10 mouse cellular contexts compared by ENCODE assay signal in genomic region chr2:30547455-30548217, GRCm38 (mm10). TPM values are rescaled to one million over a fixed set of nuclear protein-coding genes. Genes with fewer than 3 reads are reported as not detected.
A peak's percentile ranks its signal among the peaks of the same experiment; 100 is the strongest.
DNase-seq lines count a peak whose midpoint lies in the region; ATAC-seq and TF ChIP-seq lines count a peak whose summit lies in the region.
"Had no signal": no experiment of that assay in that cellular context is flagged by ENCODE, and none has a peak within 500 bp of the region (broad histone marks: within the 10 kb centered on the region; RNA-seq: fewer than 3 reads in every experiment).

No protein-coding gene starts in this region.

- H3K36me3 ChIP-seq in embryonic facial prominence, embryonic 15.5 days = no peaks in the 10 kb centered on the region
- no peaks in the 10 kb centered on the region for H3K36me3 ChIP-seq in intestine, embryonic 16.5 days (ENCODE audit: control insufficient read depth, insufficient read depth, low read length)
- no peaks in the 10 kb centered on the region for H3K36me3 ChIP-seq in liver, postnatal 0 days (replicated peaks; ENCODE audit: insufficient read depth, low read length)
- H3K36me3 ChIP-seq in forebrain, embryonic 16.5 days (ENCODE audit: control insufficient read depth, insufficient read depth) = no peaks in the 10 kb centered on the region
- H3K36me3 ChIP-seq: hindbrain, embryonic 15.5 days had no signal

- peak overlapping the region; percentile 63 for H3K27ac ChIP-seq in embryonic facial prominence, embryonic 15.5 days (replicated peaks)
- H3K27ac ChIP-seq in intestine, embryonic 16.5 days (ENCODE audit: low read length) = peak overlapping the region; percentile 82
- H3K27ac ChIP-seq in liver, postnatal 0 days (ENCODE audit: low read depth) = no peak overlapping the region
- H3K27ac ChIP-seq in forebrain, embryonic 16.5 days (ENCODE audit: low read length) = no peak overlapping the region

- H3K4me3 ChIP-seq in embryonic facial prominence, embryonic 15.5 days (replicated peaks) = no peak overlapping the region
- no peak overlapping the region for H3K4me3 ChIP-seq in intestine, embryonic 16.5 days (ENCODE audit: low read length)
- H3K4me3 ChIP-seq in liver, postnatal 0 days (ENCODE audit: low read depth, low read length) = no peak overlapping the region
- H3K4me3 ChIP-seq in forebrain, embryonic 16.5 days (replicated peaks; ENCODE audit: low read length) = no peak overlapping the region
- H3K4me3 ChIP-seq: hindbrain, embryonic 15.5 days had no signal

- WGBS in embryonic facial prominence, embryonic 15.5 days = 60% methylated on average over 17 of the region's 19 CpGs
- WGBS in intestine, embryonic 16.5 days = 67% methylated on average over 19 of the region's 19 CpGs
- WGBS in liver, postnatal 0 days (ENCODE audit: insufficient replicate concordance) = 44% methylated on average over 19 of the region's 19 CpGs
- WGBS in forebrain, embryonic 16.5 days = 85% methylated on average over 19 of the region's 19 CpGs

- H3K27me3 ChIP-seq in embryonic facial prominence, embryonic 15.5 days = no peaks in the 10 kb centered on the region
- H3K27me3 ChIP-seq in intestine, embryonic 16.5 days (replicated peaks; ENCODE audit: control insufficient read depth, insufficient read depth, low read length) = no peaks in the 10 kb centered on the region
- H3K27me3 ChIP-seq in liver, postnatal 0 days (ENCODE audit: insufficient read depth, low read length) = no peaks in the 10 kb centered on the region
- H3K27me3 ChIP-seq in forebrain, embryonic 16.5 days (replicated peaks; ENCODE audit: control insufficient read depth, insufficient read depth, low read length) = no peaks in the 10 kb centered on the region
- H3K27me3 ChIP-seq: hindbrain, embryonic 15.5 days had no signal

- no peaks in the 10 kb centered on the region for H3K9me3 ChIP-seq in embryonic facial prominence, embryonic 15.5 days (replicated peaks)
- no peaks in the 10 kb centered on the region for H3K9me3 ChIP-seq in intestine, embryonic 16.5 days (ENCODE audit: control insufficient read depth, low read length)
- H3K9me3 ChIP-seq in liver, postnatal 0 days (ENCODE audit: low read length) = no peaks in the 10 kb centered on the region
- H3K9me3 ChIP-seq in forebrain, embryonic 16.5 days (ENCODE audit: control insufficient read depth, low read length) = no peaks in the 10 kb centered on the region
- H3K9me3 ChIP-seq: hindbrain, embryonic 15.5 days had no signal

- DNase-seq in gastrocnemius, postnatal 14 days = peak; percentile 49
- DNase-seq in gastrocnemius, postnatal 10 days = no peak
- peak; percentile 31 for DNase-seq in liver, postnatal 0 days
- peak; percentile 66 for DNase-seq in thymus, postnatal 0 days (ENCODE audit: low spot score)
- DNase-seq in retina, postnatal 1 day = no peak

- no peak for TF ChIP-seq EP300 in liver, postnatal 0 days (IDR thresholded peaks at IDR 0.05; ENCODE audit: low read depth)

- ATAC-seq in embryonic facial prominence, embryonic 15.5 days (ENCODE audit: insufficient number of reproducible peaks, low FRiP score, low TSS enrichment, low read depth) = no peak
- peak; percentile 72 for ATAC-seq in intestine, embryonic 16.5 days
- peak; percentile 32; the same call in 1 of the 2 replicates for ATAC-seq in liver, postnatal 0 days
- ATAC-seq in forebrain, embryonic 16.5 days = no peak

- no peak overlapping the region for H3K4me2 ChIP-seq in embryonic facial prominence, embryonic 15.5 days (replicated peaks)
- H3K4me2 ChIP-seq in intestine, embryonic 16.5 days (ENCODE audit: low read depth, low read length) = peak overlapping the region; percentile 14; the same call in 1 of the 2 replicates
- peak overlapping the region; percentile 22; the same call in 1 of the 2 replicates for H3K4me2 ChIP-seq in liver, postnatal 0 days (ENCODE audit: low read depth, low read length)
- H3K4me2 ChIP-seq in forebrain, embryonic 16.5 days (ENCODE audit: low read length) = no peak overlapping the region
- H3K4me2 ChIP-seq: hindbrain, embryonic 15.5 days had no signal

- no peak for TF ChIP-seq CTCF in liver, postnatal 0 days (IDR thresholded peaks at IDR 0.05; ENCODE audit: low read depth)

- no peak overlapping the region for H3K9ac ChIP-seq in embryonic facial prominence, embryonic 15.5 days
- peak overlapping the region; percentile 10; the same call in 1 of the 2 replicates for H3K9ac ChIP-seq in intestine, embryonic 16.5 days (ENCODE audit: low read depth, low read length)
- no peak overlapping the region for H3K9ac ChIP-seq in liver, postnatal 0 days (replicated peaks)
- no peak overlapping the region for H3K9ac ChIP-seq in forebrain, embryonic 16.5 days (replicated peaks; ENCODE audit: low read depth, low read length)
- H3K9ac ChIP-seq: hindbrain, embryonic 15.5 days had no signal

- peaks cover 25% of the 10 kb centered on the region for H3K4me1 ChIP-seq in embryonic facial prominence, embryonic 15.5 days
- H3K4me1 ChIP-seq in intestine, embryonic 16.5 days (ENCODE audit: control insufficient read depth, insufficient read depth, low read length) = peaks cover 34% of the 10 kb centered on the region
- H3K4me1 ChIP-seq in liver, postnatal 0 days (ENCODE audit: insufficient read depth) = peaks cover 14% of the 10 kb centered on the region; the same call in 1 of the 2 replicates
- H3K4me1 ChIP-seq in forebrain, embryonic 16.5 days (replicated peaks; ENCODE audit: control insufficient read depth, insufficient read depth, low read length) = peaks cover 28% of the 10 kb centered on the region

- intact Hi-C loops in gastrocnemius, postnatal 14 days (cut with DNase I; ENCODE audit: low total_unique reads) = no loop called here

RNA-seq across cellular contexts. Expression of gene Cstad, which starts 47.2 kb away (rescaled TPM):
- 1 to 10 TPM; 5.0 to 5.9 TPM for total RNA-seq in gastrocnemius, postnatal 14 days (2021)
- 1 to 10 TPM; 5.3 to 5.9 TPM for total RNA-seq in gastrocnemius, postnatal 10 days (2021)
- 1.8 and 3.2 TPM in 2 replicates for polyA plus RNA-seq in embryonic facial prominence, embryonic 15.5 days (2015; fragmentation: Nextera tagmentation; extraction: Ambion mirVana)
- polyA plus RNA-seq in intestine, embryonic 16.5 days (2015; fragmentation: Nextera tagmentation; extraction: Ambion mirVana) = 0.58 and 0.99 TPM in 2 replicates
- 0.22 TPM in 2 replicates for polyA plus RNA-seq in liver, postnatal 0 days (2015; fragmentation: Nextera tagmentation; extraction: Ambion mirVana)
- 1.2 and 1.3 TPM in 2 replicates for polyA plus RNA-seq in thymus, postnatal 0 days (2015; fragmentation: Nextera tagmentation; extraction: Ambion mirVana)
- polyA plus RNA-seq in forebrain, embryonic 16.5 days (2015; fragmentation: Nextera tagmentation; extraction: Ambion mirVana) = 0.89 and 0.93 TPM in 2 replicates
- total RNA-seq: MEL had no signal

Comparison
In these comparisons a context has a peak if more than half of its experiments do, and no peak if none do; other contexts are left out.
1. DNase-seq: peak in gastrocnemius, postnatal 14 days (single experiment), liver, postnatal 0 days (single experiment) and thymus, postnatal 0 days (single experiment); none in gastrocnemius, postnatal 10 days (single experiment) and retina, postnatal 1 day (single experiment).
2. ATAC-seq: peak in intestine, embryonic 16.5 days (single experiment) and liver, postnatal 0 days (single experiment); none in embryonic facial prominence, embryonic 15.5 days (single experiment) and forebrain, embryonic 16.5 days (single experiment).
3. H3K27ac ChIP-seq: peak in embryonic facial prominence, embryonic 15.5 days (single experiment) and intestine, embryonic 16.5 days (single experiment); none in liver, postnatal 0 days (single experiment) and forebrain, embryonic 16.5 days (single experiment).
4. H3K4me2 ChIP-seq: peak in intestine, embryonic 16.5 days (single experiment) and liver, postnatal 0 days (single experiment); none in embryonic facial prominence, embryonic 15.5 days (single experiment) and forebrain, embryonic 16.5 days (single experiment).